In the genomic region with DNA sequence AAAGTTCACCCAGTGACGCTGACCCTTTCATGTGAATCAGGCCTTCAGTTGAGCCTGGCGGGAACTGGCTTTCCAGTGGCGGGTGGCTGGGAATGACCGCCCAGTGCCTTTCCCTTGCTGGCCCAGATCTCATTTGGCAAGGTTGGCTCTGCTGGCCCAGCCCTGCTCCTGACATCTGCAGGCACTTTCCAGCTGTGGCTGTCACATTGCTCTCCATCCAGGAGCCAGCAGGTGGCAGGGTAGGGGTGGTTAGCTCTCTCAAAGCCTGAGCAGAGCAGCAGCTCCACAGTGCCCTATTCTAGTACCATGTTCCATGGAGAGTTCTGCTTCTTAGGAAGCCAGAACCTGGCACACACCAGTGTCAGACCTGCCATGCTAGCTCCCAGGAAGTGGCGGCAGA, we compare ENCODE assay signal across 1 mouse cellular context.
A peak's percentile ranks its signal among the peaks of the same experiment; 100 is the strongest.
TF ChIP-seq lines count a peak whose summit lies in the region.

No protein-coding gene starts in this region.

TF ChIP-seq in CH12.LX, 34 proteins besides CTCF, POLR2A, EP300 and RAD21 (continued from another document):
- no peak for TF ChIP-seq ZKSCAN1 (IDR thresholded peaks at IDR 0.05; ENCODE audit: borderline replicate concordance, low read depth, low read length)
- no peak for TF ChIP-seq USF1 (IDR thresholded peaks at IDR 0.05; ENCODE audit: low read depth, low read length)
- TF ChIP-seq GABPA (IDR thresholded peaks at IDR 0.05; ENCODE audit: insufficient replicate concordance, low read depth, low read length): no peak
- peak; percentile 81; the same call in 1 of the 2 replicates for TF ChIP-seq SIN3A (IDR thresholded peaks at IDR 0.05; ENCODE audit: low read length)
- 0 out of 2 replicates have a peak, but pooled peaks have one; percentile 22 for TF ChIP-seq MEF2A (IDR thresholded peaks at IDR 0.05; ENCODE audit: borderline replicate concordance, low read depth, low read length)
- no peak for TF ChIP-seq USF2 (conservative IDR thresholded peaks at IDR 0.05; ENCODE audit: low read depth, low read length)
- TF ChIP-seq RCOR1 (conservative IDR thresholded peaks at IDR 0.05; ENCODE audit: low read depth, low read length): no peak
- TF ChIP-seq BHLHE40 (IDR thresholded peaks at IDR 0.05; ENCODE audit: low read depth, low read length): no peak
- TF ChIP-seq JUND (conservative IDR thresholded peaks at IDR 0.05; ENCODE audit: low read depth, low read length): no peak
- TF ChIP-seq MAX (IDR thresholded peaks at IDR 0.05; ENCODE audit: low read length): peak; percentile 64; the same call in 1 of the 2 replicates
- no peak for TF ChIP-seq POLR2AphosphoS2 (IDR thresholded peaks at IDR 0.05; ENCODE audit: low read depth, low read length)
- TF ChIP-seq HCFC1 (IDR thresholded peaks at IDR 0.05; ENCODE audit: low read depth, low read length): 0 out of 2 replicates have a peak, but pooled peaks have one; percentile 15
- no peak for TF ChIP-seq TCF12 (IDR thresholded peaks at IDR 0.05; ENCODE audit: low read depth, low read length)
- 0 out of 2 replicates have a peak, but pooled peaks have one; percentile 8 for TF ChIP-seq IRF4 (IDR thresholded peaks at IDR 0.05; ENCODE audit: low read depth, low read length)
- no peak for TF ChIP-seq JUN (IDR thresholded peaks at IDR 0.05; ENCODE audit: insufficient read depth, low read depth, low read length)
- TF ChIP-seq NELFE (IDR thresholded peaks at IDR 0.05; ENCODE audit: low read depth, low read length): no peak
- peak; percentile 67 for TF ChIP-seq SMC3 (IDR thresholded peaks at IDR 0.05; ENCODE audit: low read depth, low read length)
